Mouse (Mus musculus): Measurements from ENCODE around the gene Ksr1. TPM values are rescaled to one million over a fixed set of nuclear protein-coding genes. Genes with fewer than 3 reads are reported as not detected.

Gene Ksr1
- polyA plus RNA-seq, 1 experiment from 2014 or later, result 4.4 TPM

- Histone ChIP-seq H3K27ac (ENCODE audit: low read depth, low read length) (0 out of 2 replicates have a peak overlapping the region, but pooled peaks have one; percentile 6), H3K4me1 (ENCODE audit: control insufficient read depth, insufficient read depth, low read length) (peaks cover 7% of the 10 kb centered on the region), H3K9me3 (replicated peaks; ENCODE audit: control insufficient read depth, low read length) (no peaks in the 10 kb centered on the region), H3K36me3 (ENCODE audit: control insufficient read depth, insufficient read depth, low read length) (0 out of 2 replicates have a peak, but pooled peaks cover 2% of the 10 kb centered on the region), H3K9ac (ENCODE audit: low read depth, low read length) (0 out of 2 replicates have a peak overlapping the region, but pooled peaks have one; percentile 22), H3K4me2 (peak overlapping the region; percentile 27), H3K4me3 (ENCODE audit: low read depth, low read length) (no peak overlapping the region), H3K27me3 (ENCODE audit: control insufficient read depth, insufficient read depth, low read length) (no peaks in the 10 kb centered on the region)
- WGBS (ENCODE audit: insufficient replicate concordance), result 26% methylated on average over 19 of the region's 19 CpGs
- ATAC-seq (replicated peaks; ENCODE audit: insufficient number of reproducible peaks, low FRiP score, low TSS enrichment), result no peak
Measured at GRCm38 (mm10) chr11:79030570-79031451, 115.4 kb downstream of the Ksr1 start.

DNA sequence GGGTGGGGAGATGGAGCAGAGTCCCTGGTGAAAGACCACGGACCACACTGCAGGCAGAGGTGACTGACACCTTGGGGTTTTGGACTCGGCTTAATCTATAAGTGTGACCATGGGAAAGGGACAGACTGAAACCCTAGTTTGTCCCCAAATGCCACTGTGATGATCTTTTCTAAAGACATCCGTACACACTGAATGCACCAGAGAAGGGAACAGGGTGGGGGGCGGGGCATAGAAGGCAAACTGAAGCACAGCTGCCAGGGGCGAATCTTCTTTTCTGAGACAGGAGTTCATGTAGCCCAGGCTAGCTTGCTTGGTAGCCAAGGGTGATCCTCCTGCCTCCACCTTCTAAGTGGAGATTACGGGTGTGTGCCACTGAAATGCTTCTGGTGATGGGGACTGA lies 122.5 kb downstream of the Ksr1 start:
- H3K4me3 ChIP-seq (ENCODE audit: low read depth, low read length), result no peak overlapping the region
- peaks cover 23% of the 10 kb centered on the region for H3K4me1 ChIP-seq (ENCODE audit: control insufficient read depth, insufficient read depth, low read length)
- H3K27ac ChIP-seq (ENCODE audit: low read depth, low read length), result peak overlapping the region; percentile 46
- H3K4me2 ChIP-seq, result peak overlapping the region; percentile 27
- no peak for ATAC-seq (replicated peaks; ENCODE audit: insufficient number of reproducible peaks, low FRiP score, low TSS enrichment)
- H3K27me3 ChIP-seq (ENCODE audit: control insufficient read depth, insufficient read depth, low read length), result no peaks in the 10 kb centered on the region
- H3K36me3 ChIP-seq (ENCODE audit: control insufficient read depth, insufficient read depth, low read length), result peaks cover 6% of the 10 kb centered on the region
- no peak overlapping the region for H3K9ac ChIP-seq (ENCODE audit: low read depth, low read length)
- H3K9me3 ChIP-seq (replicated peaks; ENCODE audit: control insufficient read depth, low read length), result no peaks in the 10 kb centered on the region
- 62% methylated on average over 6 of the region's 6 CpGs for WGBS (ENCODE audit: insufficient replicate concordance)

- Histone ChIP-seq H3K9ac (ENCODE audit: low read depth, low read length) (0 out of 2 replicates have a peak overlapping the region, but pooled peaks have one; percentile 17), H3K4me1 (ENCODE audit: control insufficient read depth, insufficient read depth, low read length) (peaks cover 23% of the 10 kb centered on the region), H3K4me3 (ENCODE audit: low read depth, low read length) (no peak overlapping the region), H3K9me3 (replicated peaks; ENCODE audit: control insufficient read depth, low read length) (no peaks in the 10 kb centered on the region), H3K4me2 (peak overlapping the region; percentile 27), H3K27ac (ENCODE audit: low read depth, low read length) (peak overlapping the region; percentile 46), H3K27me3 (ENCODE audit: control insufficient read depth, insufficient read depth, low read length) (no peaks in the 10 kb centered on the region), H3K36me3 (ENCODE audit: control insufficient read depth, insufficient read depth, low read length) (peaks cover 8% of the 10 kb centered on the region)
- WGBS (ENCODE audit: insufficient replicate concordance), result 21% methylated on average over 7 of the region's 7 CpGs
- ATAC-seq (replicated peaks; ENCODE audit: insufficient number of reproducible peaks, low FRiP score, low TSS enrichment), result no peak
Measured at GRCm38 (mm10) chr11:79023342-79023741, 122.9 kb downstream of the Ksr1 start.

- Histone ChIP-seq H3K4me3 (ENCODE audit: low read depth, low read length) (no peak overlapping the region), H3K9me3 (replicated peaks; ENCODE audit: control insufficient read depth, low read length) (no peaks in the 10 kb centered on the region), H3K27me3 (ENCODE audit: control insufficient read depth, insufficient read depth, low read length) (no peaks in the 10 kb centered on the region), H3K9ac (ENCODE audit: low read depth, low read length) (0 out of 2 replicates have a peak overlapping the region, but pooled peaks have one; percentile 46), H3K36me3 (ENCODE audit: control insufficient read depth, insufficient read depth, low read length) (peaks cover 8% of the 10 kb centered on the region), H3K27ac (ENCODE audit: low read depth, low read length) (peak overlapping the region; percentile 46), H3K4me2 (peak overlapping the region; percentile 27; the same call in 1 of the 2 replicates), H3K4me1 (ENCODE audit: control insufficient read depth, insufficient read depth, low read length) (peaks cover 23% of the 10 kb centered on the region)
- ATAC-seq (replicated peaks; ENCODE audit: insufficient number of reproducible peaks, low FRiP score, low TSS enrichment), result no peak
- WGBS (ENCODE audit: insufficient replicate concordance), result 74% methylated on average over 4 of the region's 4 CpGs
Measured at GRCm38 (mm10) chr11:79022836-79023235, 123.4 kb downstream of the Ksr1 start.

GRCm38 (mm10) chr11:79020535-79021045 lies 125.6 kb downstream of the Ksr1 start:
- no peaks in the 10 kb centered on the region for H3K27me3 ChIP-seq (ENCODE audit: control insufficient read depth, insufficient read depth, low read length)
- peaks cover 8% of the 10 kb centered on the region for H3K36me3 ChIP-seq (ENCODE audit: control insufficient read depth, insufficient read depth, low read length)
- no peaks in the 10 kb centered on the region for H3K9me3 ChIP-seq (replicated peaks; ENCODE audit: control insufficient read depth, low read length)
- peaks cover 28% of the 10 kb centered on the region for H3K4me1 ChIP-seq (ENCODE audit: control insufficient read depth, insufficient read depth, low read length)
- H3K9ac ChIP-seq (ENCODE audit: low read depth, low read length), result no peak overlapping the region
- ATAC-seq (replicated peaks; ENCODE audit: insufficient number of reproducible peaks, low FRiP score, low TSS enrichment), result no peak
- no peak overlapping the region for H3K27ac ChIP-seq (ENCODE audit: low read depth, low read length)
- no peak overlapping the region for H3K4me2 ChIP-seq
- 73% methylated on average over 21 of the region's 21 CpGs for WGBS (ENCODE audit: insufficient replicate concordance)
- H3K4me3 ChIP-seq (ENCODE audit: low read depth, low read length), result no peak overlapping the region

GRCm38 (mm10) chr11:79019839-79020534 lies 126.2 kb downstream of the Ksr1 start:
- Histone ChIP-seq H3K27ac (ENCODE audit: low read depth, low read length) (no peak overlapping the region), H3K27me3 (ENCODE audit: control insufficient read depth, insufficient read depth, low read length) (no peaks in the 10 kb centered on the region), H3K36me3 (ENCODE audit: control insufficient read depth, insufficient read depth, low read length) (peaks cover 6% of the 10 kb centered on the region), H3K4me1 (ENCODE audit: control insufficient read depth, insufficient read depth, low read length) (peaks cover 29% of the 10 kb centered on the region), H3K9ac (ENCODE audit: low read depth, low read length) (no peak overlapping the region), H3K4me2 (no peak overlapping the region), H3K4me3 (ENCODE audit: low read depth, low read length) (no peak overlapping the region), H3K9me3 (replicated peaks; ENCODE audit: control insufficient read depth, low read length) (no peaks in the 10 kb centered on the region)
- 73% methylated on average over 17 of the region's 17 CpGs for WGBS (ENCODE audit: insufficient replicate concordance)
- ATAC-seq (replicated peaks; ENCODE audit: insufficient number of reproducible peaks, low FRiP score, low TSS enrichment), result no peak

GRCm38 (mm10) chr11:79018954-79019704 lies 127.1 kb downstream of the Ksr1 start:
- no peak overlapping the region for H3K9ac ChIP-seq (ENCODE audit: low read depth, low read length)
- no peak for ATAC-seq (replicated peaks; ENCODE audit: insufficient number of reproducible peaks, low FRiP score, low TSS enrichment)

DNA sequence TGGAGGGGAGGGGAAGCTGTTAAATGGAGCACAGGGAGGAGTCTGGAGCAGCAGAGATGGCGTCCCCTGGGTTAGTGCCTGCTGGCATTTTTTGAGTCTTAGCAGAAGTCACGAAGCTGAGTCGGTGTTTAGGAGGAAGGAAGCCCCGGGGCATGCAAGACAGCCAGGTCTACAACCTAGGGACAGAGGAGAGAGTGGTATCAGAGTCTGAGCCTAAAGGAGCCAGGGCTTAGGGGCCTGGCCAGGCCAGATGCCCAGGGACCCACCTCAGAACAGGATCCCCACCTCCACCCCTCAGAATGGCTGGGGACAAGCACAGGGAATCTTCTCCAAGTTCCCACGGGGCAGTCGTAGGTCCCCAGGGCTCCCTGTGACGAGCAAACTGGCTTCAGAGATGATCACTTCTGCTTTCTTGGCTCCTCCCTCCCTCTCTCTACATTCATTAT lies 129.0 kb downstream of the Ksr1 start:
- Histone ChIP-seq H3K9me3 (replicated peaks; ENCODE audit: control insufficient read depth, low read length) (no peaks in the 10 kb centered on the region), H3K4me2 (no peak overlapping the region), H3K27ac (ENCODE audit: low read depth, low read length) (no peak overlapping the region), H3K4me3 (ENCODE audit: low read depth, low read length) (no peak overlapping the region), H3K27me3 (ENCODE audit: control insufficient read depth, insufficient read depth, low read length) (no peaks in the 10 kb centered on the region), H3K9ac (ENCODE audit: low read depth, low read length) (no peak overlapping the region; the same call in 1 of the 2 replicates), H3K36me3 (ENCODE audit: control insufficient read depth, insufficient read depth, low read length) (peaks cover 2% of the 10 kb centered on the region; the same call in 1 of the 2 replicates), H3K4me1 (ENCODE audit: control insufficient read depth, insufficient read depth, low read length) (peaks cover 18% of the 10 kb centered on the region)
- no peak for ATAC-seq (replicated peaks; ENCODE audit: insufficient number of reproducible peaks, low FRiP score, low TSS enrichment)
- WGBS (ENCODE audit: insufficient replicate concordance), result 81% methylated on average over 7 of the region's 7 CpGs

More at GRCm38 (mm10) chr11:79018954-79019704, 127.1 kb downstream of the Ksr1 start:
- peaks cover 36% of the 10 kb centered on the region for H3K4me1 ChIP-seq (ENCODE audit: control insufficient read depth, insufficient read depth, low read length)
- peaks cover 2% of the 10 kb centered on the region; the same call in 1 of the 2 replicates for H3K36me3 ChIP-seq (ENCODE audit: control insufficient read depth, insufficient read depth, low read length)
- no peak overlapping the region for H3K4me2 ChIP-seq
- no peak overlapping the region for H3K4me3 ChIP-seq (ENCODE audit: low read depth, low read length)
- no peak overlapping the region for H3K27ac ChIP-seq (ENCODE audit: low read depth, low read length)
- no peaks in the 10 kb centered on the region for H3K27me3 ChIP-seq (ENCODE audit: control insufficient read depth, insufficient read depth, low read length)
- WGBS (ENCODE audit: insufficient replicate concordance), result 39% methylated on average over 11 of the region's 11 CpGs
- H3K9me3 ChIP-seq (replicated peaks; ENCODE audit: control insufficient read depth, low read length), result no peaks in the 10 kb centered on the region
